Mouse (Mus musculus): ENCODE results near the gene Pbx4.

DNA sequence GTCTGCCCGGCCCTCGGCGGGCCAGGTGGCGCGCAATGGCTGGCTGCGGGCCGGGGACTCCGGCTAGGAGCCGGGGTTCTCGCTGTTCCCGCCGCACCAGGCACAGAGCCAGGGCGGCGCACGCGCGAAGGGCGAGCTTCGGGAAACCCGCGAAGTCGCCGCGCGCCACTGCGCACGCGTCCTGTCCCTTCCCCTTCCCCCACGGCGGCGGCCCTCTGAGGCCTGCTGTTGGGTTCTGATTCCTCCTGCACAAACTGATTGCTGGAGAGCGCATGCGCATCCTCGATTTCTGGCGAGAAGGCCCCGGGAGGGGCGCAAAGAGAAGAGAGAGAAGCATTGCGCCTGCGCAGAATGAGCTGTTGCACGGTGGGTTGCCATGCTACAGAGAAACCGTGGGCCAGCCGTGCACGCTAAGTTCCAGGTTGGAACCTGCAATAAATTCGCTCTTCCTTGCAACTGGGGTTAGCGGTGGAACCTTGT, 70.8 kb downstream of the Pbx4 start:
- TF ChIP-seq CTCF (IDR thresholded peaks at IDR 0.05; ENCODE audit: low read depth) = no peak
- no peak; the same call in 1 of the 2 replicates for TF ChIP-seq EP300 (IDR thresholded peaks at IDR 0.05; ENCODE audit: low read depth)
